Mouse (Mus musculus) gastrocnemius, postnatal 10 days (tissue): ENCODE data around the gene Elp5. TPM values are rescaled to one million over a fixed set of nuclear protein-coding genes. Genes with fewer than 3 reads are reported as not detected.
A peak's percentile ranks its signal among the peaks of the same experiment; 100 is the strongest.
"Not testable (repeated sequence)": the region's sequence is repeated elsewhere in the genome, so short reads cannot be mapped to it uniquely, and the experiment has no call there.

Source experiments
- DNase-seq: peaks from one replicate; pipeline ENCODE4 v3.0.0; 2021; ENCODE audit warnings: mixed read lengths
- long read RNA-seq, 2 experiments: library from polyadenylated mRNA; stranded (forward); transcript quantifications; one replicate each; pipeline ENCODE4 v2.0.0; 2021
- total RNA-seq, 2 experiments: library from RNA; stranded (reverse); gene quantifications; 2 replicates each; pipeline ENCODE4 v1.2.3; 2021

Gene Elp5
- total RNA-seq: 10 to 100 TPM; 46.9 to 53.2 TPM
- long read RNA-seq, experiment 1, transcript Elp5-203 (7 exons, 1,259 nt): major isoform, 5 of 37 reads
- long read RNA-seq, experiment 1, partial matches to known transcripts: 21 of 37 reads
- long read RNA-seq, experiment 1, other reads (novel, unspliced or antisense): 10 of 37 reads
- long read RNA-seq, experiment 2, partial matches to known transcripts: 28 of 39 reads
- long read RNA-seq, experiment 2, other reads (novel, unspliced or antisense): 8 of 39 reads

DNA sequence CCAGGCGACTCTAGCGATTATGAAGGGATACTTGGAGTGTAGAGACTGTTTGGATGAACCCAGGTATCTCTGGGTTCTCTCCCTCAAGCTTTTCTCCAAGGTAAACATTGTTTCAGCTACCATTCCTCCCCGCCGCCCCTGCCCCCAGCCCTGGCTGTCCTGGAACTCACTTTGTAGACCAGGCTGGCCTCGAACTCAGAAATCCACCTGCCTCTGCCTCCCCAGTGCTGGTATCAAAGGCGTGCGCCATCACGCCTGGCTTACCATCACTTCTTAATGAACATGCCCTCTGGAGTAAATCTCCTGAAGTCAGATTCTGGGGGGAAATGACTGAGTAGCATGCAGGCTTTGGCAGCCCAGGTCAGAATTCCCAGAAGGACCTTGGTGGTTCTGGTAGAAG, at the start of gene Elp5:
TSS of gene Elp5 (minus strand) at position 293 of the 400 bp plus-strand sequence.
- DNase-seq: no peak

DNA sequence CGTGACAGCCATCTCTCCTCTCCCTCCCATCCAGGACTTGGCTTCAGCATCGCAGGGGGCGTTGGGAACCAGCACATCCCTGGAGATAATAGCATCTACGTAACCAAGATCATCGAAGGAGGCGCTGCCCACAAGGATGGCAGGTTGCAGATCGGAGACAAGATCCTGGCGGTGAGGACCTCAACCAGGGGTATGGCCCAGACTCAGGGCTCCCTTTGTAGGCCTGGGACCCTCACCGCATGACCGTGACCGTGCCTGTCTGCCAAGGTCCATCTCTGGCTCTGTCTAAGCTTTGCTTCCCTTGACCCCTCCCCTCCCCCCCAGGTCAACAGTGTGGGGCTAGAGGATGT, 49.0 kb upstream of the Elp5 start:
- no peak for DNase-seq

DNA sequence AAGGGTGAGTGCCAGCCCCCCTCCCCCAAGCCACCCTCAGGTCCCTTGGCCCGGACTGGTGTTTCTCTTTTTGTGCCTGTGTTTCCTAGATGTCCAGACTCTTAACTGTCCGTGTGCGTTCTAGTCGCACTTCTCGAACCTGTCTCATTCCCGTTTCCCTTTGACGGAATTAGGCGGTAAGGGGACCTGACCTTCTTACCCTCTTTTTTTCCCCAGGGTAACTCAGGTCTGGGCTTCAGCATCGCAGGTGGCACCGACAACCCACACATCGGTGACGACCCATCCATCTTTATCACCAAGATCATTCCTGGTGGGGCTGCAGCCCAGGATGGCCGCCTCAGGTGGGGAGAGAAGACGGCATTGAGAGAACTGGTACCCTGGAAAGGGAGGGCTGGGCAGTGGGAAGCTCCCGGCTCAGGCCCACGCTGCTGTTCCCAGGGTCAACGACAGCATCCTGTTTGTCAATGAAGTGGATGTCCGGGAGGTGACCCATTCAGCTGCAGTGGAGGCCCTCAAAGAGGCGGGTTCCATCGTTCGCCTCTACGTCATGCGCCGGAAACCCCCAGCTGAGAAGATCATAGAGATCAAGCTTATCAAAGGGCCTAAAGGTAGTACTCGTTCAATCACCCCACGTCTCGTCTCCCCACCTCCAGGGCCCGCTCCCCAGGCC, 48.5 kb upstream of the Elp5 start:
- DNase-seq: no peak

DNA sequence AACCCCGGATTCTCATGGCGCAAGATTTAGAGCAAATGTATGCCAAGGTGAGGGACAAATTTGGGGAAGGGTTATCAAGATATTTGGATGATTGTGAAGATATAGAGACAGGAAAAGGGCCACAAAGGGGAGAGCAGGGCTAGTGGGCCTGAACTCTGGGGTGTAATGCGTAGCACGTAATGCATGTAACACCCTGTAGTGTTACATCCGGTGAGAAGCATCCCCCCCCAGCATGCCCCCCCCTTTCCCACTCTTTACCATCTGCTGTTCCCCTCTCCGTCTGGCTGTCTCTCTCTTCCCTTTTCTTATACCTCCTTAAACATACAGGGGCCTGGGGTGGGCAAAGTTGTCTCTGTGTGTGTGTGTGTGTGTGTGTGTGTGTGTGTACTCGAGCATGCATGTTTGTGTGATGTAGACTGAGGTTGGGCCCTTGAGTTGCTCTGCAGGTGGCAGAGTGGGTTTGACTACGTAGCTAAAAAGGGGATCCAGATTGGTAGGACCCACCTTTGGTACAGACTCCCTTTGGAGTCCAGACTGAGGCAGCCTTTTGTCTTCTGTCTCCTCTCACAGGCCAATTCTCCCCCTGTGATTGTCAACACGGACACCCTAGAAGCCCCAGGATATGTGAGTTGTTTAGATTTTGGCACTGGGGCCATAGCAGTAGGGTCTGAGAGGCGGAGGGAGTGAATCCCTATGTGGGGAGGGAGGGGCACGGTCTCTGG, 47.7 kb upstream of the Elp5 start:
- no peak for DNase-seq

DNA sequence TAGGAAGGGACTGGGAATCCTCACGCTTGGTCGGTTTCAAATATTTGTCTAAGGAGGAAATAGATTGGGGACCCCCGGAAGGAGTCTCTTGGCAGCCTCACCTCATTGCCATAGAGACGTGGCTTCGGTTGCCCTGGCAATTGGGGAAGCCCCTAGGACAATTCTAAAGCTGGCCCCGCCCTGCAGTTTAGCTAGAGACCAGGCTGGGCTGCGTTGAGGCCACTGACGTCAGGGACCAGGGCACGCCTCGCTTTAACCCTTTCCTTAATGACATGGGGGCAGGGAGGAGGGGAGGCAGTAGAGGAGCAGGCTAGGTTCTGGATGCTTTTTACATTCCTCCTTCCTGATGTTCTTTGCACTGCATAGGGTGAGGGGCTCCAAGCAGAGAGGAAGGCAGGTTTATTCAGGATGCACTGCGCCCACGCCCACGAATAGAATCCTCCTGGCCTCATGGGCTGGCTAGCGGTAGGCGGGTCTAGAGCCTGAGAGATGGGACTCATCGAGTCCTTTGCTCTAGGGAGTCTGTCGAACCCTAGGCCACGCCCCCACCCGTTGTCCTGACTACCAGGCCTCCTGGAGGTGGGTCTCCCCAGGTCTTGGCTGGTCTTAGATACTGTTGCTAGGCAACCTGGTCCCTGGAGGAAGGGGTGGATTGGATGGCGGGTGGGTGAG, 46.9 kb upstream of the Elp5 start:
- DNase-seq: peak; percentile 77

DNA sequence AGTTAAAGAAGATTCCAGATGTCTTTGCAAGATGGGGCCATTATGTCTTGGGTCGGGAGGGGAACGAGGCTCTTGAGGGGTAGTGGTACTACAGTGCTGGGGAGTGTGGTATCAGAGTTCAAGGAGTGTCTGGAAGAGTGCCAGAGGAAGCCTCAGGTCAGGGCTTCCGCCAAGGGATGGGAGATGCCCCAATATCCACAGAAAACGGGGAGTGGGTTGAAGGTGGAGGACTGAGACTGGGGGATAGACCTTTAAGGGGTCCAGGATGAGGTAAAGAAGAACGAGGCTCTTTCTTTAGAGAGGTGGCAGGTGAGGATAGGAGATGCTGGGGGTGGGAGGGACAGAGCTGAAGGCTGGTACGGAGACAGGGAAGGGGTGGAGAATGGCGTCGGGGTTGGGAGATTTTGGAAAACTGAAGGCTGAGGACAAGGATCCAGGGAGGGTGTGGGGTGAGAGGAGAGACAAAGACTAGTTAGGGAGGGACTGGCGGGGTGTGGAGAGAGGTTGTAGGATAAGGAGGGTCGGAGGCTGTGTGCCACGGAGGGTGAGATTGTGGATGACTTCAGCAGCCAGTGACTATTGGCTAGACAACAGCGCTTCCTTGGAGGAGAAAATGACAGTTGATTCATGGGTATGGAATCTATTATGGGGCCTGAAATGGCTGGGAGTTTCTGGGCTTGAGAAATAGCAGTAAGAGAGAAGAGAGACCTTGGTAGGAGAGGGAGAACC, 46.2 kb upstream of the Elp5 start:
- no peak for DNase-seq

DNA sequence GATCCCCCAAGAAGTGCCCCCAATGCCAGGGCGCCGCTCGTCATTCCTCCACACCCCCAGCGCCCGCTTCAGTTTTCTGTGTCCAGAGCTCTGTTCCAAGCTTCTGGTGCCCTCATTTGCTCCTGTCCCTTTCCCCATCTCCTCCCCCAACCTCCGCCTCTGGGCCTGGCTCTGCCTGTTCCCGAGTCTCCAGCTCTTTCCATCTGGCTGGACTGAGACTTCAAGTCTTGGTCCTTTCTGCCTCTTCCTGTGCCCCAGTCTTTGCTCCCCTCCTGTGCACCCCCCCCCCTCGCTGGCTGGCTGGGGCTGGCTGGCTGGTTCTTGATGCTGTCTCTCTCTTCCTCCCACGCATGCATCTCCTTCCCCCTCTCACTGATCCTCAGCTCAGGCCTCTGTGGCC, 45.1 kb upstream of the Elp5 start:
- DNase-seq: peak; percentile 47

DNA sequence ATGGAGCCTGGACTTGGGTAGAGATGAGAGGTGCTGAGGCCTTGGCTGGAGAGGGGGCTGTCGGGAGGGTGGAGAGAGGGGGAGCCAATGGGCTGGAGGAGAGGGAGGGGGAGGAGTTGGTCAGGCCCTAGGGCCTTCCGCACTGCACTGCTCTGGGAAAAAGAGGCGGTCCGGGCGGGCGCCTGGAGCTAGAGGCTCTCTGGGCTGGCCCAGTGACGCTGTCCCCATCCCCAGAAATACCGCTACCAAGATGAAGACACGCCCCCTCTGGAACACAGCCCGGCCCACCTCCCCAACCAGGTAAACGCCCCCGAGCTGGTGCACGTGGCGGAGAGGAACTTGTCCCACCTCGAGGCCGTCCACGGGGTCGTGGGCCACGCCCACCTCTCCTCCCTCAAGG, 44.4 kb upstream of the Elp5 start:
- peak; percentile 75 for DNase-seq

DNA sequence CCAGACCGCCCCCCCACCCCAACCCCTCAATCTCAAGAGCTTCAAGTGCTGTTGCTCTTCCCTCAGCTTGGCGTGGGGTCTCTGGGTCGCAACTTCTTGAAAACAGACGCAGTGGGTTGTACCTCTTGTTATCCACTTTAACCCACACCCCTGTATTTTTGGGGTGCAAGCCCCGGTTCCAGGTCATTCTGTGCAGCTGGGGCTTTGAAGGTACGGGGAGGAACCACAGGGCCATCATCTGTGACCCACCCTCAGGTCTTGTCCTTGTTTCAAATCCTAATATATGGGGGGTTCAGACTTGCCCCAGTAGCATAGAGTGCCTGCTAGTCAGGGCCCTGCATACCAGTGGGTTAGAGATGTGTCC, 41.8 kb upstream of the Elp5 start:
- no peak for DNase-seq

DNA sequence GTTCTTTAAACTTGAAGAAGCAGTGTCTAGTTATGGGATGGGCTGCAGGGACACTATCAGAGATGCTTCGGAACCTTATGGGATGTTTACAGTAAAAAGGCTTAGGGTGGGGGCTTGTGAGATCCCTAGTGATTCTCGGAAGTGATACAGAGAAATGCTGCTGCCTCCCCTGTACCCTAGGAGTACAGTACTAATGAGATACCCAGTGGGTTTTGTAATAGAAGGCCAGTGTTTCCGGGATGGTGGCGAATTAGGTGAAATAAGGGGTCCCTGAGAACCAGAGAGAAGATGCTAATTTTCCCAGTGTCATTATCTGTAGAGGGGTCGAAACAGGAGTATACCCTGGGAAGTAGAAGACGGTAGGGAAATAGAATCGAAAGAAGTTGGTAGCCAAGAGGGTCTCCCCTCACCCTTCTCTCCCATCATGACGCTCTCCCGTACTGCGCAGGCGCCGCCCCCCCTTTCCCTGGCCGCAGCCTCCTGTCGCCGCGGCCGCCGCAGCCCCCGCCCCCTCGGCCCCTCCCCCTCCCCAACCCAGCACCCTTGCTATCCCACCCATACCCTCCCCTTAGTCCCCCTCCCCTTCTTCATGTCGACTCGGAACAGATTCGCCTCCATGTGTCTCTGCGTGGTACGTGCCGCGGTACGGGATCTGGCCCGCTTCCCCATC, 41.3 kb upstream of the Elp5 start:
- DNase-seq: no peak

DNA sequence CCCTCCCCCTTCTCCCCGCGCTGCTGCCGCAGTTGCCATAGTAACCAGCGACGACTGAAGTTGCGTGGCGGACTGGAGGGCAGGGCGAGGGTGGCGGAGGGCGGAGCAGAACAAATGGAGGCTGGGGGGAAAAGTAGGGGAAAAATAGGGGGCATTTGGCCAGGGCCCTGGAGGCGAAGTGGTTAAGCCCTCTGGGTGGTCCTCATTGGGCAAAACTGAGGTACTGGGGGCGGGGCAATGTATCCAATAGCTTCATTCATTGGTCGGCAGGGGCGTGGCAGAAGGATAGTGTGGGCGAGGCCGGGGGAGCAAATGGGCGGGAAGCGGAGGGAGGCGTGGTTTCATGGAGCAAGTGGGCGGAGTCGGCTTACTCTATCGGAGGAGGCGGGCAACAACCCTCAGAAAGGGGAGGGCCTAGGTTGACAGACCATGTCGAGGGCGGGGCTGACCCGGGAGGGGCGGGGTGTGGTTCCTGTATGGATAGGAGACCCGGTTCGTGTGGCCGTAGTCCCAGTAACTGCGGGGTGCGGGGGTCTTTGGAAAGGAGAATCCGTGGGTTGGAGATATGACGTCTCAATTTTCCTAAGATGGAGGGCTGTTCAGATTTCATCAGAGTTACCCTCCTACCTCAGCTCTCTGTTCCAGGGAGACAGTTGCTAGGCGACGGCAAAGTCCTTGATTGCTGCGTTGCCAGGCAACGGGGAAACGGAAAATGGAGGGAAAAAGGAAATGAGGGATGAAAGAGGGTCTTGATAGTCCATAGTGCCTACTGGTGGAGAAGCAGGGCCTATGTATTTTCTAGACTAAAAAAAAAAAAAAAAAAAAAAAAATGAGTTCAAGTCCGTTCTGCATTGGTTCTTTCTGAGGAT, 39.2 kb upstream of the Elp5 start:
- peak; percentile 97 for DNase-seq

DNA sequence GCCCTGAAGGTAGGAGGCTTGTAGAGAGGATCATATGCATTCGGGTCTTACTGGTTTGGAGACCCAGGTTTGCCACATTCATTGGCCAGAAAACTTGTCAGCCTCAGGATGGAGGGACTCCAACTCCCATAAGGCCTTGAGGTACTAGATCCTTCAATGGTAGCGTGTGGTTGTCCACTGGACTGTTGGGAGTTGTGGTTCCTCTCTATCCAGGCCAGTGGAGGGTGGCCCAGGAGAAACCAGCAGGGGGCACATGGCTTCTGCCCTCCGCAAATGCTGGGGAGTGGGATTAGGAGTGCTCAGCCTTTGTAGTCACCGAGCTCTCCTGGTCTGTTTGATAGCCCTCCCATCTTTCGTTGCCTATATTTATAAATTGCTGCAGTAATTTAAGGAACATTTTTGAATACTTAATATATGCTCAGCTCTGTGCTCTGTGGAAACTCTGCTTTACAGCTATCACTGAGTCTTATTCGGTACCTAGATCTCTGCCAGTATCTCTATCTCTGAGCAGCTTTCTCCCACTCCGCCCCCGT, 38.5 kb upstream of the Elp5 start:
- peak; percentile 61 for DNase-seq

DNA sequence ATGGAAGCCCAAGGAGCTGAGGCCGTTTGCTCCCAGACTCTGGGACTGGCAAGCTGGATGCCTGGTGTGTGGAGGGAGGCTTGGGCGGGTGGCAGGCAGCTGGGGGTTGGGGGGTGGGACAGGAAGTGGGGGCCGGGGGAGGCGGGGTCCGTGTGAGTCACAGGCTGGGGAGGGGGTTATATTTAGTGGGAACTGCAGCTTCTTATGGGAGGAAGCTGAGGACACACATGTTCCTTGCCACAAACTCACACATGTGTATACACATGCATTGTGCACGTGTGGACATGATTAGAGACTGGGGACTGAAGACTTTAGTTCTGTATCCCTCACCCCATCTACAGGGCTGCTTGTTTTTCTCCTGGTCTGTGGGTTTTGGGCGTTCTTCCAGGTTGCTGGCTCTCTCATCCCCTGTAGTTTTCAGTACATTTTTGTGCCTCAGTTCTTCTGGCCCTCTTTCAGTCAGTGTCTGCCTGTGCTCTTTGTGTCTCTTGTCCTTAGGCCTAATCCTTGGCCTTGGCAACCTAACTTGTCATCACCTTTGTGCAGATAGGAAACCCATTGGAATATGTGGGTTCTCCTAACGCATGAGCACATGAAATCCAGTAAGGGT, 37.8 kb upstream of the Elp5 start:
- no peak for DNase-seq

DNA sequence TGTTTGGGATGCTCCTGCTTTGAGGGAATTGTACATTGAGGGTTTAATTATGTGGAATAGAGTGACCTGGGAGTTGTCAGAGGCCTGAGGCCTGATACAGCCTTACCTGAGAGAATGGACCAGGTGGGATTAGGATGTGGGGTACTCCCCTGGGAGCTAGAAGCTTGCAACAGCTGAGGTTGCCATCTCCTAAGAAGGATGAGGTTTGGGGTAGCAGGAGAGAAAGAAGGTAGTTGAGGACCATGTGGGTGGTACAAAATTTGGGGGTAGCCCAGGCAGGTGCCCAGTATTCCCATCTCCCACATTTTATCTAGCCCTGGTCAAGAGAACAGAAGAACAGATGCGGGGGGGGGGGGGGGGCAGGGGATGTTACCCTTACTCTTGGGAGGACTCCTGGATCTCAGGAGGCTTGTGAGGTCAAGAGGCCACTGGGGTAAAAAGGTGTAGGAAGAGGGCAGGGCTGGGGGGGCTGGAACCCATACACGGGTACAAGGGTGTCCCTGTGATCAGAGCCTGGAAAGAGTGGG, 37.2 kb upstream of the Elp5 start:
- DNase-seq: no peak

DNA sequence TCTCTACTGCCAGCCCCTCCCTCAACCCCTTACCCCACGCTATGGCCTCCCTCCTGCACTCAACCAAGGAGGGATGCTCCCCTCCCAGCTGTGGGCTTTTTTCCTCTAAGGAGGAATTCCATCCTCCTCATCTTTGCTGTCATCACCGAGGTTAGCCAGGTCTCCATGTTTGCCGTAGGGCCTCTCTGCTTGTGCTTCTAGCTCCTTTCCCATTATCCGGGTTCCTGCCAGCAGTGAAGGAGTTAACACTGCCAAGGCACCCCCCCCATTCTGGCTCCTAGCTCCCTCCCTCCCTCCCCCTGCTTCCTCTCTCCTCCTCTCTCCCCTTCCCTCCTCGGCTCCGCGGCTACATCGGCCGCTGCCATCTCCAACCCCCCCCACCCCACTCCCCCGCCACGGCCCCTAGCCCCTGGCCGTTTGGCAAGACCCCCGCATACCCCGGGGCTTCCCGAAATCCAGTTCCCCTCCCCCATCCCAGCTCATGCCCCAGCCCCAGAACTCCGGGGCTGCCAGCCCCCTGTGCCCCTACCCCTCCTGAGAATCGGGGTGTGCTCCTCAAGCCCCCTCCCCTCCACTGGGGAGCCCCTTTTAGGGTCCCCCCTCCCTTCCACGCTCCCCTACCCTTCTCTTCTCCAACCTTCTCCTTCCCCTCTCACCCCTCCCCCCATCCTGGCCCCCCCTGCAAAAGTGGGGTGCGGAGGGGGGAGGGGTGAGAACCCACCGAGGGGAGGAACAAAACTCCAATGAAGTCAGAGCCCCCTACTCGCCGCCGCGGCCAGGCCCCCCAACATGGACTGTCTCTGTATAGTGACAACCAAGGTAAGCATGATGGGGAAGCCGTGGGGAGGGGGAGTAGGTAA, 36.0 kb upstream of the Elp5 start:
- peak; percentile 62 for DNase-seq

DNA sequence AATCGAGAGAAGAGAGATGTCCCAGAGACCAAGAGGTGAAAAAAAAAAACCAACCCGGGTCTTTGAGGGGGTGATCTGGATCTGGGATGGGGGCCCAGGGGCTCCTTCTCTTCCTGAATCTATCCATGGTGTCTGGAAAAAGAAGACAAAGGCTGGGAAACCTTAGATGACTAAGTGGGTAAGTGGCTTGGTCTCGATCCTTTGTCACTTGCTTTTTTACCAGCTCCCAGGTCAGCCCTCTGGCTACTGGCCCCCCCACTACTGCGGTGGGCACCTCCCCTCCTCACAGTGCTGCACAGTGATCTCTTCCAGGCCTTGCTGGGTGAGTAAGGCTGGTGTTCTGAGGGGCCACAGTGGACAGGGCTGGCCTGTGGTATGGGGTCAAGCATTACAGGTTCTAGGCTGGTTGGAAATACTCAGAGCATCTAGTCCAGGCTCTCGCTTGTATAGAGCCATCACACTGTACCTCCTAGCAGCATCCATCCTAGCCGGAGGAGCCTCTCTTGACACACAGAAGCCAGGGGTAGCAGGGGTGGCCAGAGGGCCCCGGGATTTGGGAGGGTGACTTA, 35.0 kb upstream of the Elp5 start:
- no peak for DNase-seq

DNA sequence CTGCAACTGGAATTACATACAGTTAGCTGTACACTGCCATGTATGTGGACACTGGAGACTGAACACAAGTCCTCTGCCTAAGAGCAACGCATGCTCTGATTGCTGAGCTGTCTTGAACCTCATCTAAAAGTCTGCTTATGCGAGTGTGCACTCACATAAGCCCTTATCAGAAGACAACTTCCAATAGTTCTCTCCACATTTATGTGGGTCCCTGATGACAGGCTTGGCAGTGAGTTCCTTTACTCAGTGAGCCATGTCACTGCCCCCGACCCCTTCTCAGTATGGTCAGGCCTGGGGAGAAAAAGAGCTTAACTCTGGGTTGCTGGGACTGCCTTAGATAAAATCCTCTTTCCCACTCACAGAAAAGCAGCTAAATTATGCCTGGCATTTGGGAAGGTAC, 34.4 kb upstream of the Elp5 start, which contains the start of gene Dlg4:
TSS of gene Dlg4 (plus strand) at position 274 of the 400 bp plus-strand sequence.
- no peak for DNase-seq

DNA sequence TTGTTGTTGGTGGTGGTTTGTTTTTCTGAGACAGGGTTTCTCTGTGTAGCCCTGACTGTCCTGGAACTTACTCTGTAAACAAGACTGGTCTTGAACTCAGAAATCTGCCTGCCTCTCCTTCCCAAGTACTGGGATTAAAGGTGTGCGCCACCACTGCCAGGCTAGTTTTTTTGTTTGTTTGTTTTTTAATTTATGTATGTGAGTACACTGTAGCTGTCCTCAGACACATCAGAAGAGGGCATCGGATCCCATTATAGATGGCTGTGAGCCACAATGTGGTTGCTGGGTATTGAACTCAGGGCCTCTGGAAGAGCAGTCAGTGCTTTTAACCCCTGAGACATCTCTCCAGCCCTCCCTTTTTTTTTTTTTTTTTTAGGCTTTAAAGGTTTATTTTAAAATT, 33.9 kb upstream of the Elp5 start:
- DNase-seq: not testable (repeated sequence)
